30 mouse cellular contexts compared by ENCODE assay signal in genomic region chr9:22556076-22556475, GRCm38 (mm10).
"Had no signal": no experiment of that assay in that cellular context is flagged by ENCODE, and none has a peak within 500 bp of the region (broad histone marks: within the 10 kb centered on the region; RNA-seq: fewer than 3 reads in every experiment).

No protein-coding gene starts in this region.

- H3K4me2 ChIP-seq: limb, embryonic 12.5 days; limb, embryonic 13.5 days; limb, embryonic 15.5 days; liver, embryonic 11.5 days; liver, embryonic 12.5 days; liver, embryonic 13.5 days; liver, embryonic 15.5 days; lung, embryonic 14.5 days; lung, embryonic 15.5 days; midbrain, embryonic 11.5 days; midbrain, embryonic 12.5 days; midbrain, embryonic 13.5 days; midbrain, embryonic 15.5 days; neural tube, embryonic 12.5 days had no signal

- H3K36me3 ChIP-seq: limb, embryonic 10.5 days; limb, embryonic 12.5 days; limb, embryonic 13.5 days; limb, embryonic 15.5 days; liver, embryonic 12.5 days; liver, embryonic 13.5 days; liver, embryonic 15.5 days; lung, embryonic 15.5 days; midbrain, embryonic 10.5 days; midbrain, embryonic 12.5 days; midbrain, embryonic 13.5 days; midbrain, embryonic 15.5 days; neural tube, embryonic 12.5 days had no signal

- H3K9ac ChIP-seq: limb, embryonic 12.5 days; limb, embryonic 13.5 days; limb, embryonic 15.5 days; liver, embryonic 12.5 days; liver, embryonic 13.5 days; liver, embryonic 14.5 days; liver, embryonic 15.5 days; liver, postnatal 0 days; lung, embryonic 14.5 days; lung, embryonic 15.5 days; midbrain, embryonic 12.5 days; midbrain, embryonic 13.5 days; midbrain, embryonic 15.5 days; neural tube, embryonic 12.5 days had no signal

- H3K9me3 ChIP-seq: limb, embryonic 10.5 days; limb, embryonic 12.5 days; limb, embryonic 13.5 days; limb, embryonic 15.5 days; liver, embryonic 12.5 days; liver, embryonic 13.5 days; liver, embryonic 15.5 days; lung, embryonic 15.5 days; megakaryocyte, embryonic 14.5 days; midbrain, embryonic 10.5 days; midbrain, embryonic 12.5 days; midbrain, embryonic 13.5 days; midbrain, embryonic 15.5 days; neural tube, embryonic 12.5 days had no signal

- H3K27me3 ChIP-seq: limb, embryonic 12.5 days; limb, embryonic 13.5 days; limb, embryonic 15.5 days; liver, embryonic 12.5 days; liver, embryonic 13.5 days; liver, embryonic 15.5 days; lung, embryonic 15.5 days; megakaryocyte, embryonic 14.5 days; midbrain, embryonic 12.5 days; midbrain, embryonic 13.5 days; midbrain, embryonic 15.5 days; neural tube, embryonic 12.5 days had no signal

- DNase-seq: left cerebral cortex, postnatal 4 days; liver; liver, embryonic 13.5 days; liver, postnatal 0 days; lung, adult 18-20 months; lung, adult 2 months; lung, embryonic 14.5 days; lung, postnatal 10 days; lung, postnatal 14 days; lung, postnatal 36 days; lung, postnatal 4 days; midbrain, embryonic 14.5 days had no signal

- H3K27ac ChIP-seq: limb, embryonic 10.5 days; limb, embryonic 12.5 days; limb, embryonic 13.5 days; limb, embryonic 15.5 days; liver, embryonic 12.5 days; liver, embryonic 13.5 days; liver, embryonic 14.5 days; liver, embryonic 15.5 days; lung, embryonic 15.5 days; macrophage; midbrain, embryonic 10.5 days; midbrain, embryonic 12.5 days; midbrain, embryonic 13.5 days; midbrain, embryonic 15.5 days; neural tube, embryonic 12.5 days had no signal

- H3K4me1 ChIP-seq: limb, embryonic 10.5 days; limb, embryonic 15.5 days; liver, embryonic 12.5 days; liver, embryonic 13.5 days; liver, embryonic 15.5 days; lung, embryonic 15.5 days; megakaryocyte, embryonic 14.5 days; midbrain, embryonic 10.5 days; midbrain, embryonic 12.5 days; midbrain, embryonic 13.5 days; midbrain, embryonic 15.5 days; neural tube, embryonic 12.5 days had no signal

- H3K4me3 ChIP-seq: limb, embryonic 10.5 days; limb, embryonic 12.5 days; limb, embryonic 13.5 days; limb, embryonic 15.5 days; liver, embryonic 12.5 days; liver, embryonic 13.5 days; liver, embryonic 15.5 days; lung, embryonic 15.5 days; megakaryocyte, embryonic 14.5 days; midbrain, embryonic 10.5 days; midbrain, embryonic 12.5 days; midbrain, embryonic 13.5 days; midbrain, embryonic 15.5 days; neural tube, embryonic 12.5 days had no signal

- ATAC-seq: liver, embryonic 12.5 days; liver, postnatal 0 days; lung, postnatal 0 days; midbrain, embryonic 13.5 days; midbrain, embryonic 15.5 days had no signal
